Mouse (Mus musculus) frontal cortex, adult 2 months (tissue): Measurements from ENCODE around the gene Yeats4. TPM values are rescaled to one million over a fixed set of nuclear protein-coding genes. Genes with fewer than 3 reads are reported as not detected.

ENCODE experiments used
- DNase-seq, 2 experiments: peaks; one replicate each; pipeline ENCODE4 v3.0.0; 2022; ENCODE audit warnings: low spot score in 1 of 2; ENCODE audit errors: extremely low spot score in 1 of 2
- polyA plus RNA-seq: library from polyadenylated mRNA; depleted of rRNA; stranded (reverse); fragments of >200 nt; gene quantifications from 2 replicates; pipeline ENCODE4 v1.2.3, GENCODE M21; 2012; rRNA removed

Gene Yeats4
- polyA plus RNA-seq, 1 experiment: 55.9 TPM

DNA sequence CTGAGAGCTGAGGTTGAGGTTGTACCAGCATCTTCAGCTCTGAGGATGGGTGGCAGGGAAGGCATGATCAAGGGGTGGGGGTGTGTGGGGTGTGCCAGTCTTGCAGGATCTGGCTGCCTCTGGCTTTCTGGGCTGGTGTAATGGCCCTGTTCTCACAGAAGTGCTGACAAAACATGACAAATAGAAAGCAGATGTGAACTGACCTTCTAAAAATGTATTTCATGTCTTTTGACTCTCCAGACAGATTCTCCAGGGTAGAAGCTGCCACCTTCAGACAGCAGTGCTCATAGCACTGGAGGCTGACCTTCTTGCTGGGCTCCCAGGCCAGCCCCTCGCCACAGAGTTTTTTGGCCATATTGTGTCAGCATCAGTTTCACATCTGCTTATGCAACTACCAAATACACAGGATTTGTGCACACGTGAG is 20.7 kb downstream of the Yeats4 start:
- DNase-seq: no peak

DNA sequence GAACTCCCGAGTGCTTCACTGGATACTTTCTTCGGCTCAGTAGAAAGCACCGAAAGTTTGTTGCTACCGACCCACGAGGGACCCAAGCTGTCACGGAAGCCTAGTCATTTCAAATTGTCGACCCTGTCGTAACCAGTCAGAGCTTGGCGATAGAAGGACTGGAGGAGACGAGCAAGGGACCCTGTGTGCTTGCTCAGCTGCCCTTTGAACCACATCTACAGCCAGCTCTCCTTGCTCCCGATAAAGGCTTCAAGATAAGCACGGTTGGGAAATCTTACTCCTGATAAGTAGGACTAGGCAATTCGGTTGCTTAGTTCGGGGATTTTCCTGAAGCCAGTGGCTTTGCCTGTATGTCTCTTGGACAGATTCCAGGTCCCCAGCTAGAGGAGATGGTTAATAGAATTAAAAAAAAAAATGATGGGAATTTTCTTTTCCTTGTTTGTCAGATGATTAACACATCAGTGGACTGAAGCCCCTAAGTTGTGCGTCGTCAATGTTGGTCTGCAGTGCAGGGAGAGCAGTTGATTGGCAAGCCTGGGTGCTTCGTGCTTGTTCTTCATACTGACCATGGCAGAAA is 21.2 kb downstream of the Yeats4 start:
- no peak for DNase-seq

DNA sequence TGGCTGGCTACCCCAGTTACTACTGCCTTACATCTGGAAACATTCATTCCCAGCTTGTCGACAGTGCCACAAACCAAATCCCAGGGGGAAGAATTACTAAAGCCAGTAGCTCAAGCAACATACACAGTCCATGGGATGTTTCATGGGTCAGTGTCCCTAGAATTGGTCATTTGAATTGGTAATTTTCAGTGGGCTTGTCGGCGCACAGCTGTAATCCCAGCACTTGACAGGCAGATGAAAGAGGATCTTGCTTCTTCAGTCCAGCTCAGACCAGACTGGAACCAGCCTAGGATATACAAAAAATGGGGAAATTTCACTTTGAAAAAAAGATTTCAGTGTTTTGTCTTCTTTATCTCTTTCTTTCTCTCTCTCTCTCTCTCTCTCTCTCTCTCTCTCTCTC is 24.6 kb downstream of the Yeats4 start:
- no peak for DNase-seq

- DNase-seq: no peak
These were observed 27.6 kb downstream of the Yeats4 start for GRCm38 (mm10) chr10:117196696-117197095.

- DNase-seq: no peak
These were observed 28.6 kb downstream of the Yeats4 start for GRCm38 (mm10) chr10:117195748-117196147.

GRCm38 (mm10) chr10:117195005-117195404 is 29.3 kb downstream of the Yeats4 start:
- DNase-seq: no peak

DNA sequence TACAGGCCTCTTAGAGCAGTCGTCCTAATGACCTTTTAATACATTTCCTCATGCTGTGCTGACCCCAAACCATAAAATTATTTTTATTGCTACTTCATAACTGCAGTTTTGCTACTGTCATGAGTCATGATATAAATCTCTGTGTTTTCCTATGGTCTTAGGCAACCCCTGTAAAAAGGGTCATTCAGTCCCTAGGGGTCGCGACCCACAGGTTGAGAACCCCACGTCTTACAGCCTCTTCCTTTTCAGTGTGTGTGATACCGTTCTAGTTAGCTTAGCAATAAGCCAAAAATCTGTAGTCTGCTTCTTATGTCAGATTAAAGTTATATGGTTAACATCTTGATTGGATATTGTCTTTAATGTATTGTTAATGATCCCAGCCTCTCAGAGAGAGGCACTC is 30.9 kb downstream of the Yeats4 start:
- no peak for DNase-seq

- no peak for DNase-seq
These were observed 38.8 kb downstream of the Yeats4 start for GRCm38 (mm10) chr10:117185399-117186089.

GRCm38 (mm10) chr10:117181098-117181497 is 43.2 kb downstream of the Yeats4 start:
- DNase-seq: no peak

DNA sequence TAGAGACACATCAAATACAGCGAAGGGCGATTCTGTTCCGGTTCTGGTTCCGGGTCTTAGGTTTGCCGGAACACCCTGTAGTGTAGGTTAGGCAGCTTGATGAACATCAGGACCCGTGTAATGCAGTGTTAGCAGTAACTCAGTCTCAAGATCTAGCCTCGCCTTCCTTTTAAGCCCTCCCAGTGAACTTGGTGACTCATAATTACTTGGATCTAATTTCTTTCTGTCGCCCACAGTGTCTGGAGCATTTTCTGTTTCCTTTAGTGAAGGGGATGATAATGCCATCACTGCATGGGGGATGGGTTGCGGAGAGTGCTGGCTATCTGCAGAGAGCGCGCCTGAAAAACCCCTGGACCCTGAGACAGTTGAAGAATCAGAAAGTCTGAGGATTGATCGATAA is 49.7 kb downstream of the Yeats4 start:
- DNase-seq: no peak

DNA sequence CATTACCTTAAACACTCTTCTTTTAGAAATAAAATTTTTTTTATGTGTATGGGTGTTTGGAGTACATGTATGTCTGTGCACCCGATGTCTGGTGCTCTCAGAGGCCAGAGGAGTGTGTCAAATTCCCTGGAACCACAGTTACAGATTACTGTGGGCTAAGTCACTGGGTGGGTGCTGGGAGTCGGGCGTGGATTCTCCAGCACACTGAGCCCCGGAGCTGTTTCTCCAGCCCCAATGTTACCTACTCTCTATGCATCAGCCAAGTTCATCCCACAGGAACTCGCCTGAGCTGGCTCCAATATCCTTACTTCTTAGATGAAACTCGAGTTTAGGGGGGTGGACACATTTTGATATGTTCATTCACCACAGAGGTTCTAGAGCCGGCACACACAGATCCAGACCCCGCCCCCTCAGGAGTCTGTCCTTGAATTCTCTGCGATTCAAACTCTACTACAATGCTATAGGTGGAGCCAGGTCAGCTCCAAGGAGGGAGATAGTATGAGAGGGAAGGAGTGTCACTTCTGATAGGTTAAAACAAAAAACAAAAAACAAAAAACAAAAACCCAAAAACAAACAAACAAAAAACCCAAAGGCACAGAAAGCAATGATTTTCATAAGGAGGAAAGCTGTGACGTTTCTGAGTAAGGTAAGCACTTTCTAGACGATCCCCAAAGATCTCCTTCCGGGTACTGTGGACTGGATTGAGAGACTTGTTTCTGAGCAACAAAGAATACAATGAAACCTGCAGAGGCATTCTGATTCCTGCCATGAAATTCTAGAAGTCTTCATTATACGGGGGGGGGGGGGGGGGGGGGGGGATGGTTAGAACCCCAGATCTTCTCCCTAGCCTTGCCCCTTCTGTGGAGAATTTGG is 50.5 kb downstream of the Yeats4 start:
- DNase-seq: no peak

DNA sequence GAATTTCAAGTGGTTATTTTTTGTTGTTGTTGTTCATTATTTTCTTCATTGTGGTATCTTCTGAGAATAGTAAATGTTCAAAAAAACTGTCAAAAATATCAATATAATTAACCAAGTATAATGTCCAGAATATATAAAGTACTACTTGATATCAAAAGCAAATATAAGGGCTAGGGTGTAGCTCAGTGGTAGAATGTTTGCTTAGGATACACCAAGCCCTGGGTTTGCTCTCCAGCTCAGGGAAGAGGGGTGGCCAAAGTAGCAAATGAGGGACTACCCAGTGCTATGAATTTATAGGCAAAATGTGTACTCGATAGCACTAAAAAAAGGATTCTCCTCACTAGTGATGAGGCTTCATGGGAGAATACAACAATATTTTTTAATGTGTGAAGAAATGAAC is 51.2 kb downstream of the Yeats4 start:
- DNase-seq: no peak

DNA sequence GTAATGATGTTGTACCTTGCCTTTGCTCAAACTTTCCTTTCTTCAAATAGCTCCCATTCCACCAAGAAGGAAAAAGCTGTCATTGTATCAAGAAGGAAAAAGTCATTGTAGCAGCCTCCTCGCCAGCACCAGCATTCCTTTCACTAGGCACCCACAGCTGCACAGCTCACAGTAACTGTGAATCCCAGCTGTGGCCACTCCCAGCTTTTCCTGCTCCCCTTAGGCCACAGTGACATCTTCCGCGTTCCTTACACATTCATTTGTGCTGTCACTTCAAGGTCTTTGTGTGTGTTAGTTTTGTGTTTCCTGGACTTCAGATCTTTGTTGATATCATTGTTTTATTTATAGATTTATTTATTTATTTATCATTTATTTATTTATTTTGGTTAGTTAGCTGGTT is 52.2 kb downstream of the Yeats4 start:
- no peak for DNase-seq

DNA sequence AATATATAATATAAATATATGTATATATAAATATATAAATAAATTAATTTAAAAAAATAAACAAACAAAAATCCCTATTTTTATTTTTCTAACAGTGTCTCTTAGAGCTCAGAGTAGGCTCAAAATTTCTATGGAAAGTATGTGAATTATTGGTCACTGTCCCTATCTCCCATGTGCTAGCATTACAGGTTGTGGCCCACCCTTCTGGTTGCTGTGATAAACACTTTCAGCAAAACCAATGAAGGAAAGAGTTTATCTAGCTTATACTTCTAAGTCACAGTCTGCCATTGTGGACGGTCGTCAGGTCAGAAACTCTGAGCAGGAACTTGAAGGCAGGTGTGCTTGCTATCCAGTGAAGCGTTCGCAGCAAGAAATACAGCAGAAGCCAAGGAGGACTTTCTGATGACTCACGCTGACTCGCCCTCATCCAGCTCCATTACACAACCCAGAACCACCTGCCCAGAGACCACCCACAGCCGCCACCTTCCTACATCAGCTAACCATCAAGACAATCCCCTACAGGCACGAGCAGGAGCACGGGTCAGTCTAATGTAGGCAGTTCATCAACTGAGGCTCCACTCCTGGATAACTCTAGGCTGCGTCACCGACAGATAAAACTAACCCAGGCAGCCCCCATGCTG is 57.4 kb downstream of the Yeats4 start:
- no peak for DNase-seq

Other genes with a start within 250 kb of the Yeats4 start
- 0.08 and 0.18 TPM in 2 replicates for gene Best3, start 238.2 kb downstream of the Yeats4 start, polyA plus RNA-seq
- gene Lrrc10, start 179.2 kb downstream of the Yeats4 start, polyA plus RNA-seq: not detected in 2 replicates
- gene Cct2, start 160.7 kb downstream of the Yeats4 start, polyA plus RNA-seq: 138 and 146 TPM in 2 replicates
- 33.4 and 34.2 TPM in 2 replicates for gene Frs2, start 76.0 kb downstream of the Yeats4 start, polyA plus RNA-seq
- gene 9530003J23Rik, start 14.2 kb upstream of the Yeats4 start, polyA plus RNA-seq: not detected in 2 replicates
- 13.5 and 18.9 TPM in 2 replicates for gene Lyz2, start 57.8 kb upstream of the Yeats4 start, polyA plus RNA-seq
- gene Lyz1, start 68.4 kb upstream of the Yeats4 start, polyA plus RNA-seq: 0.16 and 0.23 TPM in 2 replicates
- 64.5 and 68.6 TPM in 2 replicates for gene Cpsf6, start 155.5 kb upstream of the Yeats4 start, polyA plus RNA-seq